Mouse (Mus musculus) erythroblast, embryonic 14.5 days (primary cell): ENCODE measurements around the gene Cenpa.

ENCODE experiments used
- GATA1 ChIP-seq: IDR thresholded peaks from 2 replicates; pipeline ENCODE4 v1.6.1; 2012; ENCODE audit warnings: low read length, inconsistent platforms, mixed read lengths
- TAL1 ChIP-seq: IDR thresholded peaks from 3 replicates; pipeline ENCODE4 v1.6.1; 2012; ENCODE audit warnings: low read length, inconsistent platforms, mixed read lengths

DNA sequence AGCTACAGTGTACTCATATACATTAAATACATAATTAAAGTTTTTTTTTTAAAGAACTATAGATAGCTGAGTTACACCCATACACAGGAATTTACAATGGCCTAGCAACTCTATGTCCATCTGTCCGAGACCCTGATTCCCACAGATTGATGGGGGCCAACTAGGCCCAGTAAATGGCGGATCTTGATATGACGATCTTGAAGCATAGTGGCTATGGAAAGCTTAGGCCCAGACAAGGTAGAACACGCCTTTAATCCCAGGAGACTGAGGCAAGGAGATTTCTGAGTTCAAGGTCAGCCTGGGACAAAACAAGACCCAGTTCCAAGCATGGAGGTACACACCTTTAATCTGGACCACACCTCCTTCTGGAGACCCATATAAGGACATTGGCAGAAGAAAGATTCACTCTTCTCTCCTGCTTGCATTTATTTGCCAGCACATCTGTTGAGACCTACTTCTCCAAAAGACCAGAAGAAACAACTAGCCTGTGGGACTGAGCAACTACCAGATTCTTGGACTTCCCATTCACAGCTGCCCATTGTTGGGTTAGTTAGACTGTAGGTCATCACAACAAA, 12.2 kb downstream of the Cenpa start:
- no peak for TF ChIP-seq GATA1
- TF ChIP-seq TAL1 = no peak
